Mouse (Mus musculus): Measurements from ENCODE around the gene Olfr65.

The Olfr65 gene

GRCm38 (mm10) chr7:103903187-103903586 lies at the start of gene Olfr65:
TSS of gene Olfr65 (plus strand) at chr7:103903487.
- no peak for DNase-seq (ENCODE audit: low read depth, low spot score)

GRCm38 (mm10) chr7:103854669-103855068 lies 48.6 kb upstream of the Olfr65 start:
- DNase-seq (ENCODE audit: low read depth, low spot score) = no peak

- DNase-seq (ENCODE audit: low read depth, low spot score) = no peak
These were observed 44.2 kb upstream of the Olfr65 start for GRCm38 (mm10) chr7:103859076-103859475.

DNA sequence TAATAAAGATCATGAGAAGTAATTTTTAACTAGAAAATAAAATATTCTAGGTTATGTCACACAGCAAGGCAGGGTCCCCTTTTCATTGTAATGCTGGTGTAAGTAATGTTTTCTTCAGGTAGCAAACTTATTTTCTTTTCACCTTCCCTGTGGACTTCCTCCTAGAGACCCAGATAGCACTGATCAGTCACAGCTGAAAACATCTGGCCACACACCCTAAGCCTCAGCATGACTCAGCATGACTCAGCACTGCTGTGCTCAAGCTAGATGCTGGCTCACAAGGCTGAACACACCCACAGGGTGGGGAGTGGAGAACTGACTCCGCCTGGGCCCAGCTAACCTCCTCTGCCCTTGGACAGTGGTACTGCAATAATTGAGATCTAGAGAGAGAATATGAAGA lies 42.4 kb upstream of the Olfr65 start:
- DNase-seq (ENCODE audit: low read depth, low spot score) = peak; percentile 5

DNA sequence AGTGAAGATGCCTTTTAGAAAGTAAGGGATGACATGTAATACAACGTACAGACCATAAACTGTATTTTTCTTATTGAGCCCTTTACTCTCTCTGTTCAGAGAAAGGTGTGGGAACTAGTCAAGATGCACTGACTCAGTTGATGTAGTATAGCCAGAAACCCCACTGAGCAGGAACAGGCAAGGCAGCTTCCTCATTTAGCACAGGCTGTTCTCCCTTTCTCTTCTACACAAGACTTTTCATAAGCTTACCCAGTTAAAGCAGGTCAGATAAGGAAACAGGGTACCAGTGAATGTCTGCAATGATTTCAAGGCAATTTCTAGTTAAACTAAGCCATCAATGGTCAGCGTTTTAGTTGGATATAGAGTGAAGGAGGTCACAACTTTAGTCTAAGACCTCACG lies 41.8 kb upstream of the Olfr65 start:
- no peak for DNase-seq (ENCODE audit: low read depth, low spot score)

- DNase-seq (ENCODE audit: low read depth, low spot score) = no peak
These were observed 37.6 kb upstream of the Olfr65 start for GRCm38 (mm10) chr7:103865716-103866115.

- DNase-seq (ENCODE audit: low read depth, low spot score) = no peak
These were observed 32.6 kb upstream of the Olfr65 start for GRCm38 (mm10) chr7:103870667-103871066.

DNA sequence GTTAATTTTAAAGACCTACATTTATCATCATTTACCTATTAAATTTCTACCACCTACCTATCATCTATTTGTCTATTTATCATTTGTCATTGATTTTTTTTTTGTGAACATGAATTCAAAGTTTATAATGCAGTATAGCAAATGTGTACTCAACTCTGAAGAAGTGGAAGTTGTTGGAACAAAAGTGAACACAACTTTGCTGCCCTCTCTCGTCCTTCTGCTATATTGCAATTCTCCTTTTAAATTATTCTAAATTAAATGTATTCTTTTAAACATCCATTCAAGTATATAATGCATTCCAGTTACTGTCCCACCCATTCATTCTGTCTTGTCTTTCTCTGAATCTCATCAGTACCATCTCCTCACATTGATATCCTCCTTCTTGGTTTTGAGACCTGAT lies 30.2 kb upstream of the Olfr65 start:
- peak; percentile 22 for DNase-seq (ENCODE audit: low read depth, low spot score)

DNA sequence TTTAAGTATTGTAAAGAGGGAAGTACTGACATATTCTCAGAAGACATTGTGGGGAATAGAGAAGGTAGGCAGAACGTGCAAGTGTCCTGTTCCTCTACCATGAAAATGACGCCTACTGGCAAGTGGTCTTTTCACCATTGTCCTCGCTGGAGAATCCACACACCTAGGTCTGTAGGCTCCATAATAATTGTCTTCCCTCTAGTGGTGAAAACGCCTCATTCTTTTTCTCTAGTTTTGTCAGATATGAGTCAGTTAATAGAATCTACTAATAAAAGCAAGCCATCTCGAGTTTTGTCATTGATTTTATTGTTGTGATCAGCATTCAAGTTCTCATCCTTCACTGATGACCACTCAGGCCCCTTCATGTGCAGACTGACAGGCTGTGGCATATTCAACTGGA lies 28.8 kb upstream of the Olfr65 start:
- no peak for DNase-seq (ENCODE audit: low read depth, low spot score)

DNA sequence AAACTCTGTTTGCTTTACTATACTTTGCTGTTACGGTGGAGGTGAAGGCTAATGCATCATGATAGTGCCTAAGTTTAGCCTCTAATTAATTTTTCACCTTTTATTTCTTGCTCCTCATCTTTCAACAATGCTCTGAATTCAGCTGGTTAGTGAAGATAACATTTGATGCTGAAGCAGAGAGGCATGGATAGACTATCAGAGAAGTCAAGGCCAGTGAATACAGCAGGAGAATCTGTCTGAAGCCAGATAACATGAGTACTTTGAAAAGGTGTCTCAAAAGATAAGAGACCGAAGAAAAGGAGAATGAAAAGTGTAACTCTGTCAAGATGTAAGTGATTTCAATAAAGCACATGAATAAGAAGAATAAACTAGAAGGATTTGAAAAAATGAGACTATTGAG lies 26.2 kb upstream of the Olfr65 start:
- DNase-seq (ENCODE audit: low read depth, low spot score) = no peak

- DNase-seq (ENCODE audit: low read depth, low spot score) = no peak
These were observed 17.1 kb upstream of the Olfr65 start, which contains the start of gene Olfr66 for GRCm38 (mm10) chr7:103886152-103886551. TSS of gene Olfr66 (minus strand) at chr7:103886252.

GRCm38 (mm10) chr7:103894385-103894784 lies 8.9 kb upstream of the Olfr65 start, which contains the start of gene Olfr64:
TSS of gene Olfr64 (minus strand) at chr7:103894485.
- DNase-seq (ENCODE audit: low read depth, low spot score) = no peak

DNA sequence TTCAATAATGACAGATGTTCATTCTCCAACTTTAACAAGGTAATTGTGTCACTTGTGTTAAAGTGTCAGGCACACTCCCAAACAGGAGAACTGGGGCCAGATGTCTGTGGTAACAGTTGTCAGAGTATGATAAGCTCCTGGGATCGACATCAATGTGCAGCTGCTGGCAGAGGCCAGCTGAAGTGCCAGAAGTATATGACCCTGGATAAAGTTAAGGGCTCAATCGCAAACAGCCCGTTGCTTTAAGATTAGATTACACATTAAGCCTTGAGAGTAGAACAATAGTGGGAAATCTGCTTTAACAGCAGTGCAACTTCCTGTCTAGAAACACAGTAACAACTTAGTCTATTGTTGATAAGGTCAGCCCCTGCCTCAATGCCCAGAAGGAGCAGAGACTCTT lies 6.8 kb downstream of the Olfr65 start:
- no peak for DNase-seq (ENCODE audit: low read depth, low spot score)

DNA sequence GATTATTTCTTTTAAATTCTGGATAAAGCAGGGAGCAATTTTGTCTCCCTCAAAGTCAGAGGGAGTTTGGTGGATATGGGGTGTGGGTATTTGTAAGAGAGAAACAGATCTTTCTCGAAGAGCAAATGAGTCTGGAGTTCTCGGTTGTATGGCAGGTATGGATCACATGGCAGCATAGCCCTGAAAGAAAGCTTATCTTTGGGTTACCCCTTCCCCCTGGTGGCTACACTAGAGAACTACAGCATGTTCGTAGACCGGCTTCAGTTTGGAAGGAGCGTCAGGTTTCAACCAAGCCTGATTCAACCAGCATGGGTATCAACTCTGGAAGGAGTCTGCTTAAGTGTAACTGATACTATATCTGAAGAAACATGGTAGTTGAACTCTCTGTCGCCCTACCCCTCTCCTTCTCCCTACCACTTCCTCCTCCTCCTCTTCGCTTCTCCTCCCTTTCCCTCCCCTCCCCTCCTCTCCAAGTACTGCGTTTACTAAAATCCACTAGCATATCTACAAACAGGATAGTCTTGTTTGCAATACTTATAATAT lies 9.8 kb downstream of the Olfr65 start:
- DNase-seq (ENCODE audit: low read depth, low spot score) = peak; percentile 17

DNA sequence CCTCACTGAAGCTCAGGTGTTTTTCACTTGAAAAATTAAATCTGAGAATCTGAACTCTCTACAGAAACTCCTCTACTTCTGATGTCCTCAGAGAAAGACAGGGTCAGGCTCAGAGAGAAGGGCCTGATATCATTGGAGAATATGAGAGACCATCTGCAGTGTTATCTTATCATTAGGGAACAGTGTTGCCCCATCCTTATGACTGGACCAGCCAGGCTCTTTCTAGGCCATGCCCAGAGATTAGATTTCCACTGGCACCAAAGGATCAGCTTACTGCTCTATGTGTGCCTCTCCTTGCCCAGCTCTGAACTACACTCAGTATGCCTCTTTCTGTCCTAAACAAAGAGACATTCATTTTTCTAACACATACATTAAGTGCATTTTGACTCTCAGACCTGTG lies 12.1 kb downstream of the Olfr65 start:
- DNase-seq (ENCODE audit: low read depth, low spot score) = no peak

DNA sequence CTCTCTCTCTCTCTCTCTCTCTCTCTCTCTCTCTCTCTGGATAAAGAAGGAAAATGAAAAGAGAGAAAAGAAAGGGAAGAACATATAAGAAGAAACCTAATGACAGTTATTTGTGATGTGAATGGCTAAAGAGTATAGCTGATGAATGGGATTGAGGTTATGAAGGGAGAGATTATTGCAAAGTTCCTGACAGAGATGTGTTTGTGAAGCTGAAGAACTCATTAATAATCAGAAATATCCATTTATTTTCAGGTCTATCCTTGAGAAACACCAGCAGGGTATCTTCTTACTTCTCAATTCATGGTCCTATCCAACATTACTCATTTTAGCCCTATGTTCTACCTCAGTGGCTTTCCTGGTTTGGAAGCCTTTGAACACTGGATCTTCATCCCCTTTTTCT lies 25.2 kb downstream of the Olfr65 start, which contains the start of gene Olfr631:
Gene Olfr631 (plus strand): TSS at position 301 of the 400 bp plus-strand sequence.
- DNase-seq (ENCODE audit: low read depth, low spot score) = no peak

DNA sequence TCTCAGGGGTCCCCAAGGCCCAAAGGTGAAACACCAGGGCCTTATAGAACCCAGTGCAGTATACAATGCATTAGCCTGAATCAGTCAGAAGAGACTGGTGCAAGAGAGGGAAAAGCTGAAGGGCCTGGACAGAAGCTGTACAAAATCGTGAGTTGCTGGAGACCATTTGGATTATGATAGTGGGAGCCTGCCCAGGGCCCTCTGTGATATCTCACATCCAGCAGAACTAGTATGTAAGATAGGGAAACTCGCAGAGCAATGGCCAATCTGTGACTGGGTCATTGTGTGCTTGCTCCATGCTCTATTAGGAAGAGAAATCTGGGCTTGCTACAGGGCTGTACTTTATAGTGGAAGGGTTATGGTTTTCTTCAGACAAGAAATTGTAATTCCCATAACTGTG lies 31.0 kb downstream of the Olfr65 start, which contains the start of gene Olfr632:
Gene Olfr632 (plus strand): TSS at position 84 of the 400 bp plus-strand sequence.
- no peak for DNase-seq (ENCODE audit: low read depth, low spot score)

DNA sequence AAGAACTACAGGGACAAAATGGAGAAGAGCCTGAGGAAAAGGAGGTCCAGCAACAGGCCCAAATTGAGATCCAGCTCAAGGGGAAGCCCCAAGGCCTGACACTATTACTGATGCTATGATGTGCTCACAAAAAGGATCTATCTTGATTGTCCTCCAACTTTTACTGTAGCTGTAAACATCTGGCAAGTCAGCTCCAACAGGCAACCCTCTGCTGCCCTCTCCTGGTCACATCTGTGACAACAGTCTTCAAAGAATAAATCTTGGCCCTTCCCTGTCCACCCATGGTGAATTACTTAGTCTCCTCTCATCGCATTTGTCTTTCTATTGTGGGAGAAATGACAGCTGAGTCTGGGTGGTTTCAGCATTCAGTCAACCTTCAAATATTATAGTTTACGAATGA lies 39.4 kb downstream of the Olfr65 start:
- peak; percentile 73 for DNase-seq (ENCODE audit: low read depth, low spot score)

DNA sequence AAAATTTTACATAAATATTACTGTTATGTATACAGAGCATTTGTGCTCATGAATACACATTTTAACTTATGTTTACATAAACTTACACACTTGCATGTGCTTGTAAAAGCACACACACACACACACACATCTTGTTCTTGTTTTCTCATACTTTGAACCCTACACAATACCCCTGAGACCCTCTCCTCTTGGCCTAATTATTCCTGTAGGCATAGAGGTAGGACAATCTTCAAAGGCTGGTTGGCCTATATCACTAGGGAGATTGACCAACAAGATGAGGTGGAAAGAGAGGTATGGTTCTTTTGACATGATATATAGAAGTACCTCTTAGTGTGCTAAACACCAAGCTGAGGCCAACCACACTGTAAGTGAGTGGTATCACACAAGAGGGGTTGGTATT lies 40.9 kb downstream of the Olfr65 start, which contains the start of gene Olfr633:
Gene Olfr633 (plus strand): TSS at position 301 of the 400 bp plus-strand sequence.
- no peak for DNase-seq (ENCODE audit: low read depth, low spot score)

Measured in CD4-positive, CD25-positive, alpha-beta regulatory T cell, adult 2 months (primary cell).